Mouse (Mus musculus) embryo, embryonic 10.5 days (tissue): ENCODE data around the gene Zbtb20.

ENCODE experiments used
- DNase-seq: peaks from one replicate; pipeline ENCODE4 v3.0.0-alpha.2; 2015; ENCODE audit warnings: low spot score

Zbtb20 gene

GRCm38 (mm10) chr16:43489362-43489761, 613.7 kb downstream of the Zbtb20 start:
- no peak for DNase-seq

- DNase-seq = no peak
Measured at GRCm38 (mm10) chr16:43489984-43490383, 614.3 kb downstream of the Zbtb20 start.

GRCm38 (mm10) chr16:43492863-43493262, 617.2 kb downstream of the Zbtb20 start:
- no peak for DNase-seq

- DNase-seq = no peak
Measured at GRCm38 (mm10) chr16:43493596-43494385, 618.1 kb downstream of the Zbtb20 start.

GRCm38 (mm10) chr16:43495175-43495818, 619.6 kb downstream of the Zbtb20 start:
- DNase-seq = no peak

- no peak for DNase-seq
Measured at GRCm38 (mm10) chr16:43497093-43497492, 621.4 kb downstream of the Zbtb20 start.

GRCm38 (mm10) chr16:43500132-43500853, 624.6 kb downstream of the Zbtb20 start:
- DNase-seq = no peak

- no peak for DNase-seq
Measured at GRCm38 (mm10) chr16:43501284-43501683, 625.6 kb downstream of the Zbtb20 start.

GRCm38 (mm10) chr16:43502339-43503009, 626.8 kb downstream of the Zbtb20 start:
- DNase-seq = peak; percentile 14

GRCm38 (mm10) chr16:43503010-43503635, 627.4 kb downstream of the Zbtb20 start:
- DNase-seq = peak; percentile 82

- no peak for DNase-seq
Measured at GRCm38 (mm10) chr16:43503636-43504010, 627.9 kb downstream of the Zbtb20 start.

- DNase-seq = peak; percentile 60
Measured at GRCm38 (mm10) chr16:43504151-43504550, 628.5 kb downstream of the Zbtb20 start.

GRCm38 (mm10) chr16:43504556-43504955, 628.9 kb downstream of the Zbtb20 start:
- no peak for DNase-seq

- peak; percentile 43 for DNase-seq
Measured at GRCm38 (mm10) chr16:43505314-43505950, 629.8 kb downstream of the Zbtb20 start.

- peak; percentile 34 for DNase-seq
Measured at GRCm38 (mm10) chr16:43506189-43506751, 630.6 kb downstream of the Zbtb20 start.

GRCm38 (mm10) chr16:43506771-43507405, 631.2 kb downstream of the Zbtb20 start:
- DNase-seq = no peak

GRCm38 (mm10) chr16:43508166-43508998, 632.7 kb downstream of the Zbtb20 start:
- DNase-seq = no peak

GRCm38 (mm10) chr16:43510516-43510915, 634.8 kb downstream of the Zbtb20 start:
- no peak for DNase-seq

GRCm38 (mm10) chr16:43511531-43511930, 635.9 kb downstream of the Zbtb20 start:
- DNase-seq = no peak

- DNase-seq = no peak
Measured at GRCm38 (mm10) chr16:43513933-43514332, 638.3 kb downstream of the Zbtb20 start.
